Mouse (Mus musculus) midbrain, embryonic 15.5 days (tissue): Measurements from ENCODE around the gene Gm11627. TPM values are rescaled to one million over a fixed set of nuclear protein-coding genes. Genes with fewer than 3 reads are reported as not detected.
"Not testable (repeated sequence)": the region's sequence is repeated elsewhere in the genome, so short reads cannot be mapped to it uniquely, and the experiment has no call there.

Experiments
- ATAC-seq: fragments of 200-750 bp; cut with Nextera tagmentation; replicated peaks from 2 replicates; pipeline ENCODE4 v1.8.0; 2017; ENCODE audit warnings: moderate TSS enrichment
- H3K27ac ChIP-seq: fragments of 300-500 bp; sonication (generic); 2 replicates; pipeline ENCODE4 v1.5.1; 2015; ENCODE audit warnings: mild to moderate bottlenecking, inconsistent platforms
- H3K27me3 ChIP-seq: fragments of 300-500 bp; sonication (generic); replicated peaks from 2 replicates; pipeline ENCODE4 v1.6.1; 2015; ENCODE audit warnings: inconsistent platforms
- H3K36me3 ChIP-seq: fragments of 300-500 bp; sonication (generic); replicated peaks from 2 replicates; pipeline ENCODE4 v1.6.1; 2015; ENCODE audit warnings: inconsistent platforms
- H3K4me1 ChIP-seq: fragments of 300-500 bp; sonication (generic); 2 replicates; pipeline ENCODE4 v1.6.1; 2015; ENCODE audit warnings: inconsistent platforms
- H3K4me2 ChIP-seq: fragments of 300-500 bp; sonication (generic); 2 replicates; pipeline ENCODE4 v1.6.1; 2015; ENCODE audit warnings: inconsistent platforms, mild to moderate bottlenecking, moderate library complexity
- H3K4me3 ChIP-seq: fragments of 300-500 bp; sonication (generic); 2 replicates; pipeline ENCODE4 v1.5.1; 2015; ENCODE audit warnings: mild to moderate bottlenecking, inconsistent platforms
- H3K9ac ChIP-seq: fragments of 300-500 bp; sonication (generic); 2 replicates; pipeline ENCODE4 v1.6.1; 2015; ENCODE audit warnings: mild to moderate bottlenecking, inconsistent platforms
- H3K9me3 ChIP-seq: fragments of 300-500 bp; sonication (generic); 2 replicates; pipeline ENCODE4 v1.6.1; 2016; ENCODE audit warnings: inconsistent platforms
- WGBS: fragments of 180-500 bp; shearing (Covaris S2); methylation state at CpG from one replicate; pipeline ENCODE4 v1.1.7; 2015; ENCODE audit warnings: mixed read lengths; 5-methylcytosine and 5-hydroxymethylcytosine counted together
- polyA plus RNA-seq: library from polyadenylated mRNA; unstranded; fragments of >200 nt; fragmentation: Nextera tagmentation; extraction: Ambion mirVana; gene quantifications from 2 replicates; pipeline ENCODE4 v1.2.1, GENCODE M21; 2015

Gene Gm11627
- polyA plus RNA-seq, 1 experiment from 2014 or later: 1.9 TPM

DNA sequence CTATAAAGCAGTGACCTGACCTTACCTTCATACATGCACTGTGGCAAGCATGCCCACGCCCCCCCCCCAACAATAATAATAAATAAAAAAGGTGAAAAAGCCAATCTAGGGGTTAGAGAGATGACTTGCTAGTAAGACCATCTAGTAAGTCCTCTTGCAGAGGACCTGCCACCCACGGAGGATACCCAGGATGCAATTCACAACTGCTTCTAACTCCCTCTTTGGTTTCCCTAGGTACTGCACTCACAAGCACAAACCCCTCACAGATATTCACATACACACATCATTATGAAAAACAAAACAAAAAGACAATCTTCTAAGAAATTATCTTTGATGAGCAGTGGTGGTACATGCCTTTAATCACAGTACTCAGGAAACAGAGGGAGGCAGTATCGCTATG lies 27.2 kb downstream of the Gm11627 start:
- 87% methylated on average over 3 of the region's 3 CpGs for WGBS
- ATAC-seq: no peak
- peaks cover 34% of the 10 kb centered on the region for H3K4me1 ChIP-seq

DNA sequence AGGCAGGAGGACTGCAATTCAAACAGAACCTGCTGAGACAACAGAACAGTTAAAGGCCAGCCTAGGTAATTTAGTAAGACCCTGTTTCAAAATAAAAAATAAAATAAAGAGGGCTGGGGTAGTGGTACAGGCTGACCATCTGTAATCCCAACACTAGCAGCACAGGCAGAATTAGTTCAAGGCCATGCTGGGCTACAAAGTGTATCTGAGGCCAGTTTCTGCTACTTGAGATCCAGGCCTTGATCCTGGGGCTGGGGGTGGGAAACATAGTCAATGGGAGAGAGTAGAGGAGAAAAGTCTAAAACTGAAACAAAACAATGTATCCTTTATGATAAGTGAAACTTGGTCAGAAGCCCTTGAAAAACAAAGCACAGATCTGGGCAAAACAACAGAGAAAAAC lies 28.1 kb downstream of the Gm11627 start:
- no peak for ATAC-seq
- H3K4me1 ChIP-seq: peaks cover 31% of the 10 kb centered on the region
- no peaks in the 10 kb centered on the region for H3K36me3 ChIP-seq

More for the DNA sequence above, 27.2 kb downstream of the Gm11627 start:
- H3K27ac ChIP-seq: no peak overlapping the region
- no peak overlapping the region for H3K9ac ChIP-seq
- no peak overlapping the region for H3K4me3 ChIP-seq
- no peaks in the 10 kb centered on the region for H3K27me3 ChIP-seq
- H3K36me3 ChIP-seq: no peaks in the 10 kb centered on the region
- H3K4me2 ChIP-seq: no peak overlapping the region
- no peaks in the 10 kb centered on the region for H3K9me3 ChIP-seq

DNA sequence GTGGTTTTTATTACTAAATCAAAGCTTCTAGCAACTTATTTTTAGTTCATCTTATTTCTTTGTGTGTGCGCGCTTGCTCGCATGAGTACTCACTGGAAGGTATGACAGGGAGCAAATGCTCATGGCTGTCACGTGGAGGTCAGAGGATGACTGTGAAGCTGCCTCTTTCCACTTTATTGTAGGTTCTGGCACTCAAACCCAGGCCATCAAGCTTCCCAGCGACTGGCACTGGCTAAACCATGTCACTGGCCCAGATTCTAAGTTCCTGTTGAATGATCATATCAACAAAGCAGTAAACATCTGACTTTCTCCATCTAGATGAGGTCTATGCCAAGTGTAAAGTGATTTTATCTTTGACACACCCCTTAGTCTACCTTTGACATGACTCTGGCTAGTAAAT lies 37.8 kb downstream of the Gm11627 start:
- H3K4me3 ChIP-seq: no peak overlapping the region
- no peaks in the 10 kb centered on the region for H3K9me3 ChIP-seq
- no peak overlapping the region for H3K27ac ChIP-seq
- WGBS: 95% methylated on average over 5 of the region's 5 CpGs
- no peaks in the 10 kb centered on the region for H3K27me3 ChIP-seq
- ATAC-seq: no peak
- no peaks in the 10 kb centered on the region for H3K36me3 ChIP-seq
- no peak overlapping the region for H3K4me2 ChIP-seq
- no peak overlapping the region for H3K9ac ChIP-seq
- H3K4me1 ChIP-seq: no peaks in the 10 kb centered on the region

More for the DNA sequence above, 28.1 kb downstream of the Gm11627 start:
- H3K4me2 ChIP-seq: no peak overlapping the region
- H3K9ac ChIP-seq: no peak overlapping the region
- H3K4me3 ChIP-seq: no peak overlapping the region
- no peaks in the 10 kb centered on the region for H3K27me3 ChIP-seq
- H3K9me3 ChIP-seq: no peaks in the 10 kb centered on the region
- H3K27ac ChIP-seq: no peak overlapping the region

DNA sequence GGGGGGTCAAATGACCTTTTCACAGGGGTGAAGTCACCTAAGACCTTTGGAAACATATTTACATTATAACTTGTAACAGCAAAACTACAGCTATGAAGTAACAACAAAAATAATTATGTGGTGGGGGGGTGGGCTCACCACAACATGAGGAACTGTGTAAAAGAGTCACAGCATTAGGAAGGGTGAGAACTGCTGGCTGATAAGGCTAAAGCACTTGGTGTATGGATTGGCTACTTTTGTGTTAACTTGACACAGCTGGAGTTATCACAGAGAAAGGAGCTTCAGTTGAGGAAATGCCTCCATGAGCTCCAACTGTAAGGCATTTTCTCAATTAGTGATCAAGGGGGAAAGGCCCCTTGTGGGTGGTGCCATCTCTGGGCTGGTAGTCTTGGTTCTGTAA lies 39.0 kb downstream of the Gm11627 start:
- not testable (repeated sequence) for H3K27me3 ChIP-seq, H3K27ac ChIP-seq, H3K36me3 ChIP-seq, H3K4me2 ChIP-seq, H3K9ac ChIP-seq, H3K4me3 ChIP-seq, ATAC-seq, H3K9me3 ChIP-seq, H3K4me1 ChIP-seq

DNA sequence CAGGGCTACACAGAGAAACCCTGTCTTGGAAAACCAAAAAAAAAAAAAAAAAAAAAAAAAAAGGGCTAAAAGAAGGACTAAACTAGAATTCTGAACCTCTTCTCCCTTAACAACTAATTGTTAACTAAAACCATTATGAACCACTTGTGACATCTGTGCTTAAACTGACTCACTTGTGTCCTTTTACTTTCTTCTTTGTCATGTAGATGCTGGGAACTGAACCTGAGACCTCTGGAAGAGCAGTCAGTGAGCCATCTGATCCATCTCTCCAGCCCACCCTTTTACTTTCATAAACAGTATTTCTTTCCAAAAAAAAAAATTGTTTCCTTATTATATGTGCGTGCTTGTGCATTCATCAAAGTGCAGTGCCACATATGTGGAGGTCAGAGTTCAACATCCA lies 39.6 kb downstream of the Gm11627 start:
- 76% methylated on average over 1 of the region's 1 CpGs for WGBS
- Histone ChIP-seq H3K4me3 (no peak overlapping the region), H3K27me3 (no peaks in the 10 kb centered on the region), H3K27ac (no peak overlapping the region), H3K36me3 (0 out of 2 replicates have a peak, but pooled peaks cover 3% of the 10 kb centered on the region), H3K9ac (no peak overlapping the region), H3K4me2 (no peak overlapping the region), H3K4me1 (no peaks in the 10 kb centered on the region), H3K9me3 (no peaks in the 10 kb centered on the region)
- no peak for ATAC-seq

DNA sequence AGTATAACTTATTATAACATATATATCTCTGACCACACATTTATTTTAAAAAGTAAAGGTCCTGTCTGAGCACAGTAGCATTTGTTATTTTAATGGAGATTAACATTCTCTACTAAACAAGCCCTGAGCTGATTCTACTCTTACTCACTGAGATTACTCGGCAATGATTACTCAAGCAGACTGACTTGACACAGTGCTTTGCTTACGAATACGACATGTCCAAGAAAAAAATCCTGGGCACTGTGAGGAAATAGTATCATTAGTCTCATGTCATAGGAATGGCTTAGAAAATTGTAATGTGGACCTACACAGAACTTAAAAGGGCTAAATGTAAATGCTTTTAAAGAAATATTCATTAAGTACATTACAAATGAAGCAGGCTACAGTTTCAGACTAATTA lies 43.1 kb downstream of the Gm11627 start:
- 0 out of 2 replicates have a peak, but pooled peaks cover 3% of the 10 kb centered on the region for H3K36me3 ChIP-seq
- H3K4me1 ChIP-seq: no peaks in the 10 kb centered on the region
- ATAC-seq: no peak
- 63% methylated on average over 3 of the region's 3 CpGs for WGBS
- no peaks in the 10 kb centered on the region for H3K27me3 ChIP-seq
- no peak overlapping the region for H3K9ac ChIP-seq
- H3K9me3 ChIP-seq: no peaks in the 10 kb centered on the region
- H3K4me2 ChIP-seq: no peak overlapping the region
- no peak overlapping the region for H3K4me3 ChIP-seq
- H3K27ac ChIP-seq: no peak overlapping the region

DNA sequence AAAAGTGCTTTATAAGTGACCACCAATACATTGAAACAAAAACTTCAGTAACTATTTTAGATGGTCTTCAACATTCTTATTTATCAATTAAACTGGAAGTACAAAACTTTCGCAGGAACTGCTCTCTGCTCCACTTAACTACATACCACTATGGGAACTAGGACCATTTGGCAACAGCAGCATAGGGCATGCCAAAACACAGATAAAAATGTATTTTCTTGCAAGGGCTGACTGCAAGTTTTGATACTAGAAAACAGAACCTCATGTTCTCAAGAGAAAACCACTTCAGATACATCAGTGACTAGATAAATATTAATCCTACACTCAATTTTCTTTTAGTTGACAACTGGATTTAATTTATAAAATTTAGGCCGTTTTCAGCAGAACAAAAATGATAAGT lies 45.2 kb downstream of the Gm11627 start:
- Histone ChIP-seq H3K4me2 (no peak overlapping the region), H3K4me3 (no peak overlapping the region), H3K9me3 (no peaks in the 10 kb centered on the region), H3K9ac (no peak overlapping the region), H3K27ac (no peak overlapping the region), H3K36me3 (0 out of 2 replicates have a peak, but pooled peaks cover 3% of the 10 kb centered on the region), H3K4me1 (peaks cover 5% of the 10 kb centered on the region; the same call in 1 of the 2 replicates), H3K27me3 (no peaks in the 10 kb centered on the region)
- ATAC-seq: no peak
- WGBS: 95% methylated on average over 2 of the region's 2 CpGs

DNA sequence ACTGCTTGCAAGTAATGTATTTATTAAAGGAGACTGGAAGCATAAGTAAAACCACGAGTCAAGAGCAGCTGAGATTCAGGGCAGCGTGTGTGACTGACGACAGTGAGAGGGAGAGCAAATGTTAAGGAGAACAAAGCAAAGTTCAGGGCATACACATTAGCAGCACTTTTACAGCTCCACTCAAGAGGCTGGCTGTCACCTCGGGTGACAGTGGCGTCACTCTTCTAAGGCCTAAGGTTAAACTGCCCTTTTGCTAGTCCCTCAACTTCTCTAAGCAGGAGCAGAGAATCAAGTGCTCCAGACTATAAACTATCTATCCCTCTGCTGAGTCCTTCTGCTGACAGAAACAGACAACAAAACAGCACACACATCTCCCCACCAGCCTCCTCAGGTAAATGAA lies 47.8 kb downstream of the Gm11627 start:
- Histone ChIP-seq H3K9ac (no peak overlapping the region), H3K4me3 (no peak overlapping the region), H3K4me1 (peaks cover 5% of the 10 kb centered on the region; the same call in 1 of the 2 replicates), H3K36me3 (0 out of 2 replicates have a peak, but pooled peaks cover 3% of the 10 kb centered on the region), H3K4me2 (no peak overlapping the region), H3K9me3 (no peaks in the 10 kb centered on the region), H3K27ac (no peak overlapping the region), H3K27me3 (no peaks in the 10 kb centered on the region)
- WGBS: 61% methylated on average over 5 of the region's 5 CpGs
- no peak for ATAC-seq

Other genes starting within 250 kb of the Gm11627 start
- gene Slc4a1, start 213.3 kb downstream of the Gm11627 start, polyA plus RNA-seq: 2.9 and 3.8 TPM in 2 replicates
- 160 and 165 TPM in 2 replicates for gene Rundc3a, start 186.1 kb downstream of the Gm11627 start, polyA plus RNA-seq
- 146 and 168 TPM in 2 replicates for gene Slc25a39, start 171.5 kb downstream of the Gm11627 start, polyA plus RNA-seq
- gene Grn, start 149.1 kb downstream of the Gm11627 start, polyA plus RNA-seq: 75.2 and 82.0 TPM in 2 replicates
- 28.7 and 36.4 TPM in 2 replicates for gene Fam171a2, start 131.8 kb downstream of the Gm11627 start, polyA plus RNA-seq
- gene Itga2b, start 109.3 kb downstream of the Gm11627 start, polyA plus RNA-seq: 9.0 TPM in 2 replicates
- gene Gpatch8, start 23.1 kb downstream of the Gm11627 start, polyA plus RNA-seq: 72.7 and 76.4 TPM in 2 replicates
- gene Fzd2, start 24.9 kb upstream of the Gm11627 start, polyA plus RNA-seq: 7.4 and 9.5 TPM in 2 replicates
- 0.13 TPM in 1 of 2 replicates, not detected in the other for gene Meioc, start 84.3 kb upstream of the Gm11627 start, polyA plus RNA-seq
- gene Ccdc43, start 118.3 kb upstream of the Gm11627 start, polyA plus RNA-seq: 36.6 and 37.4 TPM in 2 replicates
- gene Adam11, start 182.0 kb upstream of the Gm11627 start, polyA plus RNA-seq: 34.4 and 40.4 TPM in 2 replicates
- gene Gjc1, start 240.2 kb upstream of the Gm11627 start, polyA plus RNA-seq: 36.9 TPM in 2 replicates